Mouse (Mus musculus) liver, embryonic 13.5 days (tissue): ENCODE measurements around the gene Relt. TPM values are rescaled to one million over a fixed set of nuclear protein-coding genes. Genes with fewer than 3 reads are reported as not detected.

Experiments used
- ATAC-seq: fragments of 200-750 bp; cut with Nextera tagmentation; 2 replicates; pipeline ENCODE4 v1.8.0; 2017; ENCODE audit warnings: low read depth, mild to moderate bottlenecking, moderate number of reproducible peaks, moderate library complexity
- DNase-seq: peaks from one replicate; pipeline ENCODE4 v3.0.0; 2022
- H3K27ac ChIP-seq: fragments of 300-500 bp; sonication (generic); 2 replicates; pipeline ENCODE4 v1.5.1; 2015; ENCODE audit warnings: moderate library complexity, mild to moderate bottlenecking, inconsistent platforms
- H3K27me3 ChIP-seq: fragments of 300-500 bp; sonication (generic); 2 replicates; pipeline ENCODE4 v1.6.1; 2015; ENCODE audit warnings: mild to moderate bottlenecking, inconsistent platforms
- H3K36me3 ChIP-seq: fragments of 300-500 bp; sonication (generic); 2 replicates; pipeline ENCODE4 v1.6.1; 2015; ENCODE audit warnings: mild to moderate bottlenecking, inconsistent platforms
- H3K4me1 ChIP-seq: fragments of 300-500 bp; sonication (generic); replicated peaks from 2 replicates; pipeline ENCODE4 v1.6.1; 2015; ENCODE audit warnings: inconsistent platforms
- H3K4me2 ChIP-seq: fragments of 300-500 bp; sonication (generic); 2 replicates; pipeline ENCODE4 v1.6.1; 2015; ENCODE audit warnings: inconsistent platforms, mild to moderate bottlenecking, moderate library complexity
- H3K4me3 ChIP-seq: fragments of 300-500 bp; sonication (generic); replicated peaks from 2 replicates; pipeline ENCODE4 v1.5.1; 2015; ENCODE audit warnings: mild to moderate bottlenecking, inconsistent platforms
- H3K9ac ChIP-seq: fragments of 300-500 bp; sonication (generic); 2 replicates; pipeline ENCODE4 v1.6.1; 2015; ENCODE audit warnings: mild to moderate bottlenecking, inconsistent platforms
- H3K9me3 ChIP-seq: fragments of 300-500 bp; sonication (generic); replicated peaks from 2 replicates; pipeline ENCODE4 v1.6.1; 2016; ENCODE audit warnings: inconsistent platforms
- WGBS: fragments of 180-500 bp; shearing (Covaris S2); methylation state at CpG from one replicate; pipeline ENCODE4 v1.1.7; 2015; ENCODE audit not compliant: insufficient replicate concordance; 5-methylcytosine and 5-hydroxymethylcytosine counted together
- polyA plus RNA-seq: library from polyadenylated mRNA; unstranded; fragments of >200 nt; fragmentation: Nextera tagmentation; extraction: Ambion mirVana; gene quantifications from 2 replicates; pipeline ENCODE4 v1.2.1, GENCODE M21; 2015

Gene Relt
- polyA plus RNA-seq, 1 experiment from 2014 or later = 15.3 TPM

DNA sequence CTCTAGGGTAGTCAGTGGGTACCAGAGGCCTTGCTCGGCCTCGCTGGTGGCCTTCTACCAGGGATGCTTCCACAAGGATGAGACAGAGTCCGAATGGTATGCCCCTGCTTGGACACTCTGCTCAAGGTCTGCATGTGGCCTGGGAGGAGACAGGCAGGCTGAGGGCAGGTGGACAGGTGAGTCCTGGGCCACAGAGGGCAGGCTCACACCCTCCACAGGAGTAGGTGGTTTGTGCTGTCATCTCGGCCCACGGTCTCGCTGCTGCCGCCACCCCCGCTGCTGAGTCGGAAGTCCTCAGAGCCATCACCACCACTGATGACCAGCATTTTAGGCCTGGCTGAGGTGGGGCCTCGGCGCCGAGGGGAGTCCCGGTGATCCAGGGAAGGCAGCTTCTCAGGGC is 10.0 kb upstream of the Relt start:
- Histone ChIP-seq H3K9me3 (no peaks in the 10 kb centered on the region), H3K27ac (no peak overlapping the region), H3K27me3 (no peaks in the 10 kb centered on the region), H3K9ac (no peak overlapping the region), H3K4me1 (peaks cover 37% of the 10 kb centered on the region), H3K4me2 (no peak overlapping the region), H3K36me3 (peaks cover 13% of the 10 kb centered on the region; the same call in 1 of the 2 replicates), H3K4me3 (no peak overlapping the region)
- no peak for DNase-seq
- no peak for ATAC-seq
- WGBS = 83% methylated on average over 13 of the region's 13 CpGs

DNA sequence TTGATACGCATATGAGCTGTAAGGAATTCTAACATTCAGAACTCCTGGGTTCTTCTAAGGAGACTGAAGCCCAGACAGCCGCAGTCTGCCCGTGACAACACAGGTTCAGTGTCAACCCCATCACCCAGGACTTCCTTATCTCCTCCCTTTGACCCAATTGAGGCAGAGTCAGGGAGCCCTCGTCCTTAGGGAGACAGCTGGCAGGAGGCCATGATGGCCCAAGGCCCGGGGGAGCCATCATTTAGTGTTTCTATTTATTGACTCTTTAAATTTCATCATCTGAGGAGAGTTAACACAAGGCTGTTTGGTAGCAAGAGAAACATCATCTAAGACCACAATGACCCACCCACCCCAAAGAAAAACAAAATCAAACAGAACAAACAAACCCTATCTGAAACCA is 8.6 kb upstream of the Relt start:
- Histone ChIP-seq H3K4me1 (peaks cover 49% of the 10 kb centered on the region), H3K4me2 (no peak overlapping the region), H3K27me3 (no peaks in the 10 kb centered on the region), H3K4me3 (no peak overlapping the region), H3K9ac (no peak overlapping the region), H3K9me3 (no peaks in the 10 kb centered on the region), H3K36me3 (peaks cover 13% of the 10 kb centered on the region; the same call in 1 of the 2 replicates), H3K27ac (no peak overlapping the region)
- DNase-seq = no peak
- 59% methylated on average over 5 of the region's 5 CpGs for WGBS
- no peak for ATAC-seq

DNA sequence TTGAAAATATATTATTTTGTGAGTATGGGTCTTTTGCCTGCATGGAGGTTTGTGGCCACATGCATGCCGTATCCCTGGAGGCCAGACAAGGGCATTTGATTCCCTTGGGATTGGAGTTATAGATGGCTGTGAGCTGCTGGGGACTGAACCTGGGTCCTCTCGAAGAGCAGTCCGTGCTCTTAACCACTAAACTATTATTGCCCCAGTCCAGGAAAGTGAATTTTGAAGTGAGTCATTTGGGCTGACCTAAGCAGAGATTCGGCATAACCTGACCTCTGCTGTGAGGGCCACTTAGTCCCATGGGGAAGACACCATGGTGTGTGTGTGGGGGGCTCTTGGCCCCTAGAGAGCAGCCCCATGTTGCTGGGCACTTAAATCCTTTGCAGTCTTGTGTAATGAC is 8.1 kb upstream of the Relt start:
- H3K4me1 ChIP-seq = peaks cover 47% of the 10 kb centered on the region
- H3K4me2 ChIP-seq = no peak overlapping the region
- H3K9me3 ChIP-seq = no peaks in the 10 kb centered on the region
- H3K36me3 ChIP-seq = peaks cover 10% of the 10 kb centered on the region; the same call in 1 of the 2 replicates
- H3K4me3 ChIP-seq = no peak overlapping the region
- no peak overlapping the region for H3K9ac ChIP-seq
- H3K27me3 ChIP-seq = no peaks in the 10 kb centered on the region
- DNase-seq (no peak), ATAC-seq (no peak)
- WGBS = 73% methylated on average over 4 of the region's 4 CpGs
- no peak overlapping the region for H3K27ac ChIP-seq

- Histone ChIP-seq H3K4me3 (no peak overlapping the region), H3K27me3 (no peaks in the 10 kb centered on the region), H3K9ac (no peak overlapping the region), H3K9me3 (no peaks in the 10 kb centered on the region), H3K4me2 (no peak overlapping the region), H3K36me3 (peaks cover 9% of the 10 kb centered on the region; the same call in 1 of the 2 replicates), H3K27ac (no peak overlapping the region), H3K4me1 (peaks cover 42% of the 10 kb centered on the region)
- DNase-seq (no peak), ATAC-seq (no peak)
- WGBS = 68% methylated on average over 8 of the region's 8 CpGs
Measured at GRCm38 (mm10) chr7:100869877-100870629, 6.8 kb upstream of the Relt start.

DNA sequence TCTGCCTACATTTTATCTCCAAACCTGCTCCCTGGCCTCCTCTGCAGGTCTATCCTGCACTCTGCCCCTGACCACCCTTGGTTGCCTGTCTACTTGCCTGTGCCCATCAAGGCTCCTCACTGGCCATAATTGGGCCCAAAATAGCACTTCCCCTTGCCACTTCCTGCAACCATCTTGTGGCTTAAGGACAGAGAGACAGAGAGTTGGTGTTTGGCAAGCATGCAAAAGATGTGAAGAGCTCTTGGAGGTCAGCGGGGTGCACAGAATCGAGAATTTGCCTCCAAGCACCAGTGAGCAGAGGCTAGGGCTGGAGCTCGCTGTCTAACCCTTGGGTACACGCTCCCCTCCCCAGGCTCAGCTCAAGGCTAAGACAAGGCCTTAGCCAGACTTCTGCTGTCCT is 5.3 kb upstream of the Relt start:
- H3K27me3 ChIP-seq = no peaks in the 10 kb centered on the region
- no peak overlapping the region for H3K4me2 ChIP-seq
- H3K4me3 ChIP-seq = no peak overlapping the region
- no peaks in the 10 kb centered on the region for H3K9me3 ChIP-seq
- peaks cover 42% of the 10 kb centered on the region for H3K4me1 ChIP-seq
- H3K27ac ChIP-seq = peak overlapping the region; percentile 66
- ATAC-seq (no peak), DNase-seq (no peak)
- H3K9ac ChIP-seq = no peak overlapping the region
- 51% methylated on average over 4 of the region's 4 CpGs for WGBS
- H3K36me3 ChIP-seq = peaks cover 9% of the 10 kb centered on the region; the same call in 1 of the 2 replicates

- 31% methylated on average over 2 of the region's 2 CpGs for WGBS
- ATAC-seq = no peak
- H3K27ac ChIP-seq = peak overlapping the region; percentile 38; the same call in 1 of the 2 replicates
- no peaks in the 10 kb centered on the region for H3K36me3 ChIP-seq
- H3K9ac ChIP-seq = peak overlapping the region; percentile 1; the same call in 1 of the 2 replicates
- H3K4me3 ChIP-seq = no peak overlapping the region
- H3K4me1 ChIP-seq = peaks cover 41% of the 10 kb centered on the region
- no peaks in the 10 kb centered on the region for H3K27me3 ChIP-seq
- H3K9me3 ChIP-seq = no peaks in the 10 kb centered on the region
- no peak overlapping the region for H3K4me2 ChIP-seq
- DNase-seq = no peak
Measured at GRCm38 (mm10) chr7:100867561-100867960, 4.3 kb upstream of the Relt start.

DNA sequence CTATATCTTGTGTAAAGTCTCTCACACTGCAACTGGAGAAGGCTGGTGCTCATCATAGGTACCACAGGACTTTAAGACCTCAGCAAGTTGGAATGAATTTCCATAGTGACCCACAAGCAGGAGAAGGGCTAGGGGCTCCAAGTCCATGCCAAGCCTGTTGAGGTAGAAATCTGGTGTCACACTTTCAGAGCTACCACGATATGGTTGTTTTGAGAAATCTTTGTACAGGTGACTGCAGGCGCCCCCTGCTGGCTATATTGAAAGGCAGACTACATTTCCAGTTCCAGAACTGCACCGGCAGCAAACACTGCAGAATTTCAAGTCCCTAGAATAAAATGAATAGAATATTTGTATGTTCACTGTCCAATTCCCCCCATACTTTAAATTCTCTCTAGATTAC is 3.4 kb upstream of the Relt start:
- Histone ChIP-seq H3K4me1 (peaks cover 40% of the 10 kb centered on the region), H3K9me3 (no peaks in the 10 kb centered on the region), H3K27me3 (no peaks in the 10 kb centered on the region), H3K36me3 (no peaks in the 10 kb centered on the region), H3K27ac (no peak overlapping the region), H3K4me3 (no peak overlapping the region), H3K4me2 (no peak overlapping the region), H3K9ac (no peak overlapping the region)
- 7% methylated on average over 3 of the region's 3 CpGs for WGBS
- DNase-seq = peak; percentile 57
- no peak for ATAC-seq

- DNase-seq (no peak), ATAC-seq (peak; percentile 7)
- Histone ChIP-seq H3K36me3 (peaks cover 33% of the 10 kb centered on the region), H3K9me3 (no peaks in the 10 kb centered on the region), H3K4me1 (peaks cover 54% of the 10 kb centered on the region), H3K4me3 (peak overlapping the region; percentile 96), H3K4me2 (peak overlapping the region; percentile 89), H3K9ac (peak overlapping the region; percentile 99), H3K27ac (peak overlapping the region; percentile 93), H3K27me3 (no peaks in the 10 kb centered on the region)
- whole genome bisulfite sequencing = 3% methylated on average over 4 of the region's 4 CpGs
Measured at GRCm38 (mm10) chr7:100862353-100862752, 893 bp downstream of the Relt start.

DNA sequence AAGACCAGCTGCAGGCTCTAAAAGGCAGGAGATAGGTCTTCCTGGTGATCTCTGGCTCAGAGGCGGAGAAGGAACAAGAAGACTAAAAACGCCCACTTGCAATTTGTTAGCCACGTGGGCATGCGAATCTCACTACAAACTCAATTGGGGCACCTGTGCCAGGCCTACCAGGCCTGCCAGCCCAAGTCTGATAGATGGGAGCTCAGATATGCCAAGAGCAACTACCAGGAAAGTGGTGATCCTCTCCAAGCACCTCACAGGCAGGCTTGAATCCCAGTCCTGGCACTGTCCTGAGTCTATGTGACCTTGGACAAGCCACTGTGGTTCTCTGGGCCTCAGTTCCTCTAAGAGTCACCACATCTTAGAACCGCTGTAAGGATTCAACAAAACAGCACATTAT is 2.0 kb downstream of the Relt start:
- peaks cover 62% of the 10 kb centered on the region for H3K4me1 ChIP-seq
- H3K9ac ChIP-seq = peak overlapping the region; percentile 99
- peaks cover 44% of the 10 kb centered on the region for H3K36me3 ChIP-seq
- H3K9me3 ChIP-seq = no peaks in the 10 kb centered on the region
- DNase-seq (no peak), ATAC-seq (no peak)
- H3K27me3 ChIP-seq = no peaks in the 10 kb centered on the region
- 65% methylated on average over 5 of the region's 5 CpGs for WGBS
- peak overlapping the region; percentile 96 for H3K4me3 ChIP-seq
- H3K27ac ChIP-seq = peak overlapping the region; percentile 93
- H3K4me2 ChIP-seq = peak overlapping the region; percentile 89

- Histone ChIP-seq H3K36me3 (peaks cover 50% of the 10 kb centered on the region), H3K27ac (peak overlapping the region; percentile 93), H3K4me3 (peak overlapping the region; percentile 96), H3K4me2 (peak overlapping the region; percentile 89), H3K9ac (peak overlapping the region; percentile 99), H3K4me1 (peaks cover 69% of the 10 kb centered on the region), H3K9me3 (no peaks in the 10 kb centered on the region), H3K27me3 (no peaks in the 10 kb centered on the region)
- DNase-seq = peak; percentile 67
- peak; percentile 73 for ATAC-seq
- 27% methylated on average over 3 of the region's 3 CpGs for WGBS
Measured at GRCm38 (mm10) chr7:100860450-100860849, 2.8 kb downstream of the Relt start.

- DNase-seq = peak; percentile 41
- H3K4me1 ChIP-seq = peaks cover 96% of the 10 kb centered on the region
- peak; percentile 12; the same call in 1 of the 2 replicates for ATAC-seq
- 0 out of 2 replicates have a peak overlapping the region, but pooled peaks have one; percentile 21 for H3K4me3 ChIP-seq
- H3K9ac ChIP-seq = peak overlapping the region; percentile 53
- H3K9me3 ChIP-seq = no peaks in the 10 kb centered on the region
- WGBS = 25% methylated on average over 5 of the region's 5 CpGs
- peak overlapping the region; percentile 48 for H3K4me2 ChIP-seq
- H3K36me3 ChIP-seq = peaks cover 89% of the 10 kb centered on the region
- H3K27ac ChIP-seq = peak overlapping the region; percentile 70
- H3K27me3 ChIP-seq = no peaks in the 10 kb centered on the region
Measured at GRCm38 (mm10) chr7:100855795-100856573, 7.3 kb downstream of the Relt start.
